Mouse (Mus musculus) bone marrow, adult 2 months (tissue): ENCODE results near the gene Mrpl37.

Source experiments
- CTCF ChIP-seq: fragments of 200-500 bp; IDR thresholded peaks from 2 replicates; pipeline ENCODE4 v1.5.1; 2011; ENCODE audit warnings: low read length, control low read depth; ENCODE audit not compliant: control insufficient read depth, insufficient read depth
- POLR2A ChIP-seq: fragments of 200-500 bp; IDR thresholded peaks from 2 replicates; pipeline ENCODE4 v1.6.1; 2011; ENCODE audit warnings: low read depth, mild to moderate bottlenecking, control low read depth, low read length, borderline replicate concordance; ENCODE audit not compliant: control insufficient read depth

DNA sequence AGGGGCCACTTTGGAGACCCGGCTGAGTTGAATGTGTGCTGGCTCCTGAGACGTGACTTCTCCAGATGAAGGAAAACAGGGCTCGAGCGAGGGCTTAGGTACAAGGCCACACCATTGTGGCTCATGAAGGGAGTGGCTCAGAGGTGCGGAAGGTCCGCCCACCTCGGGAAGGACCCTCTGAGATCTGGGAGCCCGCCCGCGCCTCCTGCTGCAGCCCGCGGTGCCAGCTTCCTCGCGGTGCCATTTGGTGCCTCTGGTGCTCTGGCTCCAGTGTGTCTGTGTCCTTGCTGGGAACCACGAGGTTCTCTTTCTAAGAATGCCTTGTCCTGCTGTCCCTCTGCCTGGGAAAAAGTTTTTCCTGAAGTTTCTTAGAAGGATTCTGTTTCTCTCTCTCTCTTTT lies 31.2 kb upstream of the Mrpl37 start:
- TF ChIP-seq POLR2A (no peak), CTCF (no peak)
